9 mouse cellular contexts compared by ENCODE assay signal in genomic region chr4:97628881-97629605, GRCm38 (mm10).
DNase-seq lines count a peak whose midpoint lies in the region; ATAC-seq and TF ChIP-seq lines count a peak whose summit lies in the region.
"Had no signal": no experiment of that assay in that cellular context is flagged by ENCODE, and none has a peak within 500 bp of the region (broad histone marks: within the 10 kb centered on the region; RNA-seq: fewer than 3 reads in every experiment).

No protein-coding gene starts in this region.

- H3K4me2 ChIP-seq in heart, embryonic 13.5 days = no peak overlapping the region
- no peak overlapping the region for H3K4me2 ChIP-seq in midbrain, embryonic 11.5 days

- no peak for TF ChIP-seq POLR2A in heart, adult 2 months (IDR thresholded peaks at IDR 0.05; ENCODE audit: insufficient read depth, low read depth, low read length)

- no peak for TF ChIP-seq EP300 in heart, adult 2 months (IDR thresholded peaks at IDR 0.05; ENCODE audit: insufficient read depth, low read depth, low read length)

- DNase-seq in heart, adult 2 months = no peak
- DNase-seq in embryo, embryonic 10.5 days (ENCODE audit: low spot score) = peak; percentile 82
- DNase-seq in midbrain, embryonic 11.5 days (ENCODE audit: low spot score, missing footprints) = peak; percentile 87
- no peak for DNase-seq in frontal cortex, postnatal 14 days (ENCODE audit: low spot score in 2 of 2)
- DNase-seq in layer of hippocampus, postnatal 10 days (ENCODE audit: low spot score in 2 of 2) = no peak
- DNase-seq in yolk sac, embryonic 10.5 days (ENCODE audit: low spot score) = no peak

- intact Hi-C loops in heart, adult 2 months (cut with DNase I) = no loop called here

- H3K36me3 ChIP-seq in heart, embryonic 13.5 days = no peaks in the 10 kb centered on the region
- no peaks in the 10 kb centered on the region for H3K36me3 ChIP-seq in heart, adult 2 months (ENCODE audit: control insufficient read depth, insufficient read depth, low read length)
- H3K36me3 ChIP-seq in midbrain, embryonic 11.5 days (ENCODE audit: control insufficient read depth, insufficient read depth, low read length) = no peaks in the 10 kb centered on the region

- ATAC-seq in heart, embryonic 13.5 days (ENCODE audit: extremely low read depth, insufficient number of reproducible peaks, low FRiP score, low TSS enrichment) = no peak
- 0 out of 2 replicates have a peak, but pooled peaks have one; percentile 33 for ATAC-seq in granulocyte monocyte progenitor cell, adult 5-6 weeks (replicated peaks; ENCODE audit: poor library complexity, severe bottlenecking)
- peak; percentile 67; the same call in 1 of the 2 replicates for ATAC-seq in midbrain, embryonic 11.5 days (ENCODE audit: low FRiP score)

- 36% methylated on average over 14 of the region's 14 CpGs for WGBS in heart, embryonic 13.5 days
- WGBS in heart, adult 2 months = 60% methylated on average over 14 of the region's 14 CpGs
- 39% methylated on average over 14 of the region's 14 CpGs for WGBS in midbrain, embryonic 11.5 days

- no peaks in the 10 kb centered on the region for H3K9me3 ChIP-seq in heart, embryonic 13.5 days
- H3K9me3 ChIP-seq in midbrain, embryonic 11.5 days (ENCODE audit: control insufficient read depth, low read length) = no peaks in the 10 kb centered on the region

- H3K27me3 ChIP-seq in heart, embryonic 13.5 days (replicated peaks) = no peaks in the 10 kb centered on the region; the same call in 1 of the 2 replicates
- H3K27me3 ChIP-seq in heart, adult 2 months (ENCODE audit: control insufficient read depth, insufficient read depth, low read length) = no peaks in the 10 kb centered on the region
- no peaks in the 10 kb centered on the region for H3K27me3 ChIP-seq in midbrain, embryonic 11.5 days (ENCODE audit: control insufficient read depth, insufficient read depth, low read length)
- H3K27me3 ChIP-seq: CH12.LX had no signal

- no peak overlapping the region for H3K4me3 ChIP-seq in heart, embryonic 13.5 days
- H3K4me3 ChIP-seq in heart, adult 2 months = no peak overlapping the region
- no peak overlapping the region for H3K4me3 ChIP-seq in midbrain, embryonic 11.5 days (ENCODE audit: low read depth, low read length)

- H3K79me2 ChIP-seq in heart, adult 2 months (replicated peaks; ENCODE audit: control insufficient read depth, insufficient read depth, low read length) = no peaks in the 10 kb centered on the region

- H3K27ac ChIP-seq in heart, embryonic 13.5 days (replicated peaks) = no peak overlapping the region
- no peak overlapping the region for H3K27ac ChIP-seq in heart, adult 2 months
- H3K27ac ChIP-seq in midbrain, embryonic 11.5 days (ENCODE audit: low read depth, low read length) = no peak overlapping the region

- 0 out of 2 replicates have a peak overlapping the region, but pooled peaks have one; percentile 7 for H3K9ac ChIP-seq in heart, embryonic 13.5 days
- H3K9ac ChIP-seq in heart, adult 2 months (ENCODE audit: low read depth, low read length) = no peak overlapping the region
- H3K9ac ChIP-seq in midbrain, embryonic 11.5 days (ENCODE audit: low read length) = no peak overlapping the region

- TF ChIP-seq CTCF in heart, adult 2 months (IDR thresholded peaks at IDR 0.05) = no peak

- peaks cover 15% of the 10 kb centered on the region for H3K4me1 ChIP-seq in heart, embryonic 13.5 days
- no peaks in the 10 kb centered on the region for H3K4me1 ChIP-seq in heart, adult 2 months (ENCODE audit: control insufficient read depth, insufficient read depth, low read length)
- peaks cover 3% of the 10 kb centered on the region for H3K4me1 ChIP-seq in midbrain, embryonic 11.5 days (ENCODE audit: control insufficient read depth, insufficient read depth, low read length)

Comparison
In these comparisons a context has a peak if more than half of its experiments do, and no peak if none do; other contexts are left out.
1. DNase-seq: peak in embryo, embryonic 10.5 days (single experiment) and midbrain, embryonic 11.5 days (single experiment); none in heart, adult 2 months (0 of 2), frontal cortex, postnatal 14 days (0 of 2), layer of hippocampus, postnatal 10 days (0 of 2) and yolk sac, embryonic 10.5 days (single experiment).